Mouse (Mus musculus): ENCODE data around the gene Spsb1. TPM values are rescaled to one million over a fixed set of nuclear protein-coding genes. Genes with fewer than 3 reads are reported as not detected.

Gene Spsb1
- not detected in 2 replicates for total RNA-seq (2014; fragmentation: Nextera tagmentation)
- total RNA-seq (2017): not detected in 2 replicates
- polyA plus RNA-seq (2012): 0.08 and 0.20 TPM in 2 replicates

DNA sequence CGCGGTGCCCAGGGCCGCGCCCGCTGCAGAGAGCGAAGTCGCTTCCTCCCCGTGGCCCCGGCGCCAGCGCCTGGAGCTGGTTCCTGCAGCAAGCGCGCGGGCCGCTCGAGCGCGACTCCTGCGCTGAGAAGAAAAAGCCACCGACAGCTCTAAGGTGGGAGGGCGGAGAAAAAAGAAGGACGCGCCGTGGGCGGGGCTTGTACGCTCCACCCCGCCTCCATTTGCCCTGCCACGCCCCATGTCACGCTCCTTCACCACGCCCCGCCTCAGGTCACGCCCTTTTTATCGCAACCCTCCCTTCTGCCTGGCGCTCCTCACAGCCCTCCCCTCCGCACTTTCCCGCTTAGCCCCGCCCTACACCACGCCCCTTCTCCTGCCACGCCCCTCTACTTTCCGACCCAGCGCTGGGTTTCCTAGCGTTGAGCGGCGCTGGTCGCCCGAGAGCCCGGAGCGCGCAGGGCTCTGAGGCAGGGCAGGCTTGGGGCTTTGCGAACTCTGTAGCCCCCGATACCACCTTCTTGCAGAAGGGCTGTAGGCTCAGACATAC lies at the start of gene Spsb1:
TSS of gene Spsb1 (minus strand) at position 151 of the 547 bp plus-strand sequence.
- Histone ChIP-seq H3K4me1 (ENCODE audit: insufficient read depth, low read depth, low read length) (peaks cover 15% of the 10 kb centered on the region), H3K4me3 (ENCODE audit: low read depth, low read length) (peak within 1 kb of the TSS; percentile 66; the same call in 1 of the 2 replicates), H3K9me3 (replicated peaks) (no peaks in the 10 kb centered on the region), H3K27me3 (ENCODE audit: insufficient read depth, low read length) (peaks cover 30% of the 10 kb centered on the region), H3K36me3 (replicated peaks) (no peaks in the 10 kb centered on the region)
- no peak for TF ChIP-seq POLR2AphosphoS5 (IDR thresholded peaks at IDR 0.05; ENCODE audit: insufficient replicate concordance, low read depth, low read length)
- TF ChIP-seq GATA2 (IDR thresholded peaks at IDR 0.05; ENCODE audit: borderline replicate concordance, low read depth, low read length): no peak
- TF ChIP-seq CTCF (IDR thresholded peaks at IDR 0.05; ENCODE audit: low read depth, low read length): no peak
- TF ChIP-seq TAL1 (conservative IDR thresholded peaks at IDR 0.05; ENCODE audit: low read depth, low read length): no peak
- TF ChIP-seq GATA1 (IDR thresholded peaks at IDR 0.05; ENCODE audit: borderline replicate concordance, low read length): no peak
- ATAC-seq (ENCODE audit: extremely low read depth, insufficient number of reproducible peaks, low FRiP score, poor library complexity, severe bottlenecking): peak; percentile 97
- peak; percentile 61 for DNase-seq (ENCODE audit: low spot score)

GRCm38 (mm10) chr4:150003641-150004040 lies 48.8 kb upstream of the Spsb1 start:
- no peak for ATAC-seq (ENCODE audit: extremely low read depth, insufficient number of reproducible peaks, low FRiP score, poor library complexity, severe bottlenecking)
- Histone ChIP-seq H3K9me3 (replicated peaks) (no peaks in the 10 kb centered on the region), H3K4me1 (ENCODE audit: insufficient read depth, low read depth, low read length) (peaks cover 63% of the 10 kb centered on the region), H3K4me3 (ENCODE audit: low read depth, low read length) (no peak overlapping the region), H3K36me3 (replicated peaks) (peaks cover 34% of the 10 kb centered on the region), H3K27me3 (ENCODE audit: insufficient read depth, low read length) (no peaks in the 10 kb centered on the region)
- DNase-seq (ENCODE audit: low spot score): no peak
- no peak for TF ChIP-seq CTCF (IDR thresholded peaks at IDR 0.05; ENCODE audit: low read depth, low read length)
- no peak for TF ChIP-seq GATA1 (IDR thresholded peaks at IDR 0.05; ENCODE audit: borderline replicate concordance, low read length)
- no peak for TF ChIP-seq POLR2AphosphoS5 (IDR thresholded peaks at IDR 0.05; ENCODE audit: insufficient replicate concordance, low read depth, low read length)
- TF ChIP-seq GATA2 (IDR thresholded peaks at IDR 0.05; ENCODE audit: borderline replicate concordance, low read depth, low read length): no peak
- no peak for TF ChIP-seq TAL1 (conservative IDR thresholded peaks at IDR 0.05; ENCODE audit: low read depth, low read length)

DNA sequence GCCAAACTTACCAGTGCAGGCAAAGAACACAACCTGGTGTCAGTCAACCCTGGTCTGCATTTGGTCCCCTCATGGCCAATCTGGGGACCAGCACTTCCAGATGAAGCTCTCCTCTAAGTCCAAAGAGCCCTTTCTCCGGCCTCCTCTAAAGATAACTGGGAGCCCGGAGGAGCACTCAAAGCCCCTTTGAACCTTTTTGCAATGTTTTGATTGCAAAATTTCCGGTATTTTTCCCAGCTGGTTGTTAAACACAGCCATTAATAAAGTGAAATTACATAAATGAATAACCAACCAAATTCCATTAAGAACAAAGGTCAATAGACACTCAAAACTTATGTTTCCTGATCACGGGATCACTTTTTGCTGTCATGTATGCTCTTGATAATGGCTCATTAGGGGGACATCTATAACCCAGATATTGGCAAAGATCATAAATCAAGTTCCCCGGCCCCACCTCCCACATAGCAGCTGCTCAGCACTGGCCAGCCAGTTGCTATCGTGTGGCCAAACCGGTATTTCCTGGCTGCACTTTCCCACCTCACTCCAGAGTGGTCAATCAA lies 48.3 kb upstream of the Spsb1 start:
- ATAC-seq (ENCODE audit: extremely low read depth, insufficient number of reproducible peaks, low FRiP score, poor library complexity, severe bottlenecking) (no peak), DNase-seq (ENCODE audit: low spot score) (no peak)
- no peak for TF ChIP-seq GATA1 (IDR thresholded peaks at IDR 0.05; ENCODE audit: borderline replicate concordance, low read length)
- no peak for TF ChIP-seq TAL1 (conservative IDR thresholded peaks at IDR 0.05; ENCODE audit: low read depth, low read length)
- no peak for TF ChIP-seq CTCF (IDR thresholded peaks at IDR 0.05; ENCODE audit: low read depth, low read length)
- no peak for TF ChIP-seq GATA2 (IDR thresholded peaks at IDR 0.05; ENCODE audit: borderline replicate concordance, low read depth, low read length)
- TF ChIP-seq POLR2AphosphoS5 (IDR thresholded peaks at IDR 0.05; ENCODE audit: insufficient replicate concordance, low read depth, low read length): no peak
- Histone ChIP-seq H3K4me3 (ENCODE audit: low read depth, low read length) (no peak overlapping the region), H3K36me3 (replicated peaks) (peaks cover 39% of the 10 kb centered on the region), H3K9me3 (replicated peaks) (no peaks in the 10 kb centered on the region), H3K4me1 (ENCODE audit: insufficient read depth, low read depth, low read length) (peaks cover 63% of the 10 kb centered on the region), H3K27me3 (ENCODE audit: insufficient read depth, low read length) (no peaks in the 10 kb centered on the region)

- ATAC-seq (ENCODE audit: extremely low read depth, insufficient number of reproducible peaks, low FRiP score, poor library complexity, severe bottlenecking) (peak; percentile 63), DNase-seq (ENCODE audit: low spot score) (peak; percentile 23)
- peaks cover 56% of the 10 kb centered on the region for H3K4me1 ChIP-seq (ENCODE audit: insufficient read depth, low read depth, low read length)
- H3K4me3 ChIP-seq (ENCODE audit: low read depth, low read length): peak overlapping the region; percentile 61; the same call in 1 of the 2 replicates
- no peaks in the 10 kb centered on the region for H3K27me3 ChIP-seq (ENCODE audit: insufficient read depth, low read length)
- no peaks in the 10 kb centered on the region for H3K9me3 ChIP-seq (replicated peaks)
- TF ChIP-seq GATA2 (IDR thresholded peaks at IDR 0.05; ENCODE audit: borderline replicate concordance, low read depth, low read length) (no peak), GATA1 (IDR thresholded peaks at IDR 0.05; ENCODE audit: borderline replicate concordance, low read length) (no peak), CTCF (IDR thresholded peaks at IDR 0.05; ENCODE audit: low read depth, low read length) (no peak), TAL1 (conservative IDR thresholded peaks at IDR 0.05; ENCODE audit: low read depth, low read length) (no peak), POLR2AphosphoS5 (IDR thresholded peaks at IDR 0.05; ENCODE audit: insufficient replicate concordance, low read depth, low read length) (no peak)
- peaks cover 42% of the 10 kb centered on the region for H3K36me3 ChIP-seq (replicated peaks)
Measured at GRCm38 (mm10) chr4:150002021-150002528, 47.2 kb upstream of the Spsb1 start.

GRCm38 (mm10) chr4:150001221-150001860 lies 46.5 kb upstream of the Spsb1 start:
- no peaks in the 10 kb centered on the region for H3K27me3 ChIP-seq (ENCODE audit: insufficient read depth, low read length)
- TF ChIP-seq GATA2 (IDR thresholded peaks at IDR 0.05; ENCODE audit: borderline replicate concordance, low read depth, low read length) (no peak), CTCF (IDR thresholded peaks at IDR 0.05; ENCODE audit: low read depth, low read length) (no peak), TAL1 (conservative IDR thresholded peaks at IDR 0.05; ENCODE audit: low read depth, low read length) (no peak), POLR2AphosphoS5 (IDR thresholded peaks at IDR 0.05; ENCODE audit: insufficient replicate concordance, low read depth, low read length) (no peak), GATA1 (IDR thresholded peaks at IDR 0.05; ENCODE audit: borderline replicate concordance, low read length) (no peak)
- H3K9me3 ChIP-seq (replicated peaks): no peaks in the 10 kb centered on the region
- ATAC-seq (ENCODE audit: extremely low read depth, insufficient number of reproducible peaks, low FRiP score, poor library complexity, severe bottlenecking) (no peak), DNase-seq (ENCODE audit: low spot score) (no peak)
- H3K4me1 ChIP-seq (ENCODE audit: insufficient read depth, low read depth, low read length): peaks cover 51% of the 10 kb centered on the region
- no peak overlapping the region for H3K4me3 ChIP-seq (ENCODE audit: low read depth, low read length)
- peaks cover 45% of the 10 kb centered on the region for H3K36me3 ChIP-seq (replicated peaks)

All from G1E (cell line).